Mouse (Mus musculus): ENCODE data around the gene Slit2.

Slit2 gene

DNA sequence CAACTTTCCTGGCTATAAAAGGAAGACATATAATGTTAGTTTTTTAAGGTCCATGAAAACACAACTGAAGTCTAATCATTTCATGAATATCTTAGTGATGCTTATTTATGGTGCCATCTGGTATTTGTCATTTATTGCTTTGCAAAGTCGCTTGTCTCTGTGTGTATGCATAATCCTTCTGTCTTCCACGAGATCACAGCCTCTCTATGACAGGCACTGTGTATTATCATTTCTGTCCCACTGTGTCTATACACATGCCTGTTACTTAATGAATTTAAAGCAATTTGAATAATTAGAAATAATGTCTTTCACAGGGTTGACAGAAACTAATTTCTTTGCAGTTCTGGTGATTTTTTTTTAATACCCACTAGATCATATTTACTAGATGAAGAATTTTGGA lies 242.6 kb downstream of the Slit2 start:
- DNase-seq (ENCODE audit: low read depth, low spot score), result no peak

- DNase-seq (ENCODE audit: low read depth, low spot score), result no peak
Observed at GRCm38 (mm10) chr5:48230430-48231080, 247.6 kb downstream of the Slit2 start.

GRCm38 (mm10) chr5:48234728-48235127 lies 251.8 kb downstream of the Slit2 start:
- no peak for DNase-seq (ENCODE audit: low read depth, low spot score)

DNA sequence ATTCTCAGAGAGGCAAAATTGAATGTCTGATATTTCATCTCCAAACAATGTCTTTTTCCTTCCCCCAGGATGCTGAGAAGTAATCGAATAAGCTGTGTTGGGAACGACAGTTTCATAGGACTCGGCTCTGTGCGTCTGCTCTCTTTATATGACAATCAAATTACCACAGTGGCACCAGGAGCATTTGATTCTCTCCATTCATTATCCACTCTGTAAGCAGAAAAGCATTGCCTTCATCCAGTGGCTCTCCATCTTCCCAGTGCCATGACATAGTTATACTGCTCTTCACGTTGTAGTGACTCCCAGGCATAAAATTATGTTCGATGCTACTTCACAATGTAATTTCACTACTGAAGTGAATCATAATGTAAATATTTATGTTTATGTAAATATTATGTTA lies 252.3 kb downstream of the Slit2 start:
- DNase-seq (ENCODE audit: low read depth, low spot score), result no peak

DNA sequence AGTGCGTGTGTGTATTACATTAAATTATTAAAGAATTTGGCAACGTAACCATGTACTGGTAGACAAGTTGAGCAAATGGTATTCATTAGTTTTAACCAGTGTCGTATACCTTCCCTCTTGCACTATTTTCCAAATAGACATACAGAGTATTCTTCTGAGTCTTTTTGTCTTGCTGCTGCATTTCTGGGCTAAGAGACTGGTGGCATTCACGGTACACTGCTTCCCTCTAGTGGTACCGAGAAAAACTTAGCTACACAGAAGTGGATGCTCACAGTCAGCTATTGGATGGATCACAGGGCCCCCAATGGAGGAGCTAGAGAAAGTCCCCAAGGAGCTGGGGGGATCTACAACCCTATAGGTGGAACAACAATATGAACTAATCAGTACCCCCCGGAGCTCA lies 257.8 kb downstream of the Slit2 start:
- DNase-seq (ENCODE audit: low read depth, low spot score), result peak; percentile 36

DNA sequence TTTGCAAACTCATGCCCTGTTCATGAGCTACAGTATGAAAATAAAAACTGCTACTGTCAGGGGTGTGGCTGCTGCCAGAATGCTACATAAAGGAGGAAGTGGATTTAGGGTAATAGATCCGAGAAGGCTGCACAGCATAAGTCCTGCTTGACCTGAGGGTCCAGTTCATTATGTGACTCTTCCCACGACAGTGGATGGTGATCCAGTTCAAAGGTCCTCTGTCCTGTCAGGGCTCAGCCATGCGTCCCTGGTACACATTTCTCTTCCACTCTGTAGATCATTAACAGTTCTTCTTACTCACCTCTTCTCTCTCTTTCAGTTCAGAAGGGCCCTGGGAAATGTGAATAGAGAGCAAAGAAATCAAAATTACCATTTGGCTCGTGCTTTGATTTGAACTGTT lies 265.4 kb downstream of the Slit2 start:
- DNase-seq (ENCODE audit: low read depth, low spot score), result no peak

GRCm38 (mm10) chr5:48277561-48277960 lies 294.6 kb downstream of the Slit2 start:
- no peak for DNase-seq (ENCODE audit: low read depth, low spot score)

GRCm38 (mm10) chr5:48301186-48301585 lies 318.2 kb downstream of the Slit2 start:
- DNase-seq (ENCODE audit: low read depth, low spot score), result no peak

DNA sequence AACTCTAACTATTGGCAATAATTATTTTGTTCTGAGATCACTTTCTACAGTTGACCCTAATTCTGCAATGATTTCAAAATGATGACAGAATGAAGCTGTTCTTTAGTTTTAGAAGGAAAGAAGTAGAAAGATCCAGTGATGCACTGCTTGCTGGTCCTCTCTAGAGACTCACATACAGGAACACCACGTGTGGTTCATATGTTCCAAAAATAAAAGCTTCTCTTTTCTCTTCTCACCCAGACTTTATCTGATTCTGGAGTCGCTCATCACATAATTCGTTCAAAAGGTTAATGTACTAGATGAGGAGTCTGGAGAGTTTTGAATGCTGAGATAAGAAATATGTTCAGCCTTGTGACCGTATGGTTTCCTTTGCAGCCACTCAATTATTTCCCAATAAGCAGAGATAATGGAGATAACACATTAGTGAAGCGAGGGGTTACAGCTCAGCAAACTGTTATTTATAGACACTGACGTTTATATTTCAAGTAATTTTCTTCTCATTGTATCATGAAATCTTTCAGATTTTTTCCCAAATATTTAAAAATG lies 332.2 kb downstream of the Slit2 start:
- no peak for DNase-seq (ENCODE audit: low read depth, low spot score)

DNA sequence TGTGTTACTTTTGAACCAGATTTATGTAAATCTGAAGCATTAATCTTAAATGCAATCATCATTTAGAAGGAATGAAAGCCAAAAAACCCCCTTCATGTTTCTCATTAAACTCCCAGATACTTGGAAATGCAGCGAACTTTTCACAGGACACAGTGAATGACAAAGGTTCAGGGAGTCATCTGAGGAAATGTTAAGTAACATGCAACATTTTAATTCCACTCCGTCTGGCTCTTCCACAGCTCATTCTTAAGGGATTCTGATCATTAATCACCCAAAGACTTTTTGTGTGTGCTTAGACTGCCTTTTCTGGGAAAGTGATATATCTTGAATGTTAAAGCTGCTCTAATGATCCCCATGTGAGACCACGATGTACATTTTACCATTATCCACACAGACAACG lies 337.7 kb downstream of the Slit2 start:
- no peak for DNase-seq (ENCODE audit: low read depth, low spot score)

GRCm38 (mm10) chr5:48326221-48326620 lies 343.3 kb downstream of the Slit2 start:
- no peak for DNase-seq (ENCODE audit: low read depth, low spot score)

DNA sequence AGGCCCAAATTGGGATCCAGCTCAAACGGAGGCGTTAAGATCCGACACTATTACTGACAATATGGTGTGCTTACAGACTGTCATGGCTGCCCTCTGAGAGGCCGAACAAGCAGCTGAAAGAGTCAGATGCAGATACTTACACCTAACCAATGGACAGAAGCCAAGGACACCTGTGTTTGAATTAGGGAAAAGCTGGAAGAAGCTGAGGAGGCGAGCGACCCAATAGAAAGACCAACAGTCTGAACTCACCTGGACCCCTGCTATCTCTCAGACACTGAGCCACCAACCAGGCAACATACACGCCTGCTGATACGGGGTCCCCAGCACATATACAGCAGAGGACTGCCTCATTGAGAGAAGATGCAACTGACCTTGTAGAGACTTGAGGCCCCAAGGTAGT lies 344.7 kb downstream of the Slit2 start, which contains the start of gene 5730480H06Rik:
Gene 5730480H06Rik, plus strand, starts transcription at position 301 of the 400 bp plus-strand sequence.
- no peak for DNase-seq (ENCODE audit: low read depth, low spot score)

DNA sequence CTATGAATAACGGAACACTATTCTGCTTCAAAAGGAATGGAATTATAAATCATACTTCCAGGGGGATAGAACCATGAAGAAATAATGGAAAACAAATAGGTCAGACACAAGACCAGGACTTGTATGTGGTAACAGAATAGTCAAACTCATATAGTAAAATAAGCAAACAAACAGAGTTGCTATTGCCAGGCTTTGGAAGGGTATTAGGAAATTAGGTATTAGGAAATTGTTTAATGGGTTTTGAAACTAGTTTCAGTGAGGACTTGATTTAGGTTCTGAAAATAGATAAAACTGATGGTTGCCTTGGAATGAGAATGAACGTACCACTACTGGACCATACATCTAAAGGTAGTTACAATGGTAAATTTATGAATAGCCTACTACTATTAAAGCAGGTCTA lies 346.8 kb downstream of the Slit2 start:
- no peak for DNase-seq (ENCODE audit: low read depth, low spot score)

- no peak for DNase-seq (ENCODE audit: low read depth, low spot score)
Observed at GRCm38 (mm10) chr5:48330817-48331216, 347.9 kb downstream of the Slit2 start.

DNA sequence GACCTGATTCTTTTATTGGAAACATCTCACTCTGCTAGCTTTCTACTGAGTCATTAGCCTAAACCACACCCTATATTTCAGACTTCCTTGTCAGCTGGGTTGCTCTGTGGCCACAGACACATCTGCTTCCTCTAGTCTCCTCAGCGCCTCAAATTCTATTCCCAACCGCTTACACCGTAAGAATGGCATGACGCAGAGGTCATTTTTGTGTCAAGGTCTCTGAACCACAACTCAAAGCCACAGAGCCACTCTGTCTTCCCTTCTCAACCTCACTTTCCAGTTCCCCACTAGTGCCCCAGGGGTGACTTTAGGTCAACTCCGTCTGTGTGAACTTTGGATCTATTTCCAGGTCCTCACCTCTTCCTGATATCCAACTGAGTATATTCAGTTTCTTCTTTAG lies 348.5 kb downstream of the Slit2 start:
- no peak for DNase-seq (ENCODE audit: low read depth, low spot score)

DNA sequence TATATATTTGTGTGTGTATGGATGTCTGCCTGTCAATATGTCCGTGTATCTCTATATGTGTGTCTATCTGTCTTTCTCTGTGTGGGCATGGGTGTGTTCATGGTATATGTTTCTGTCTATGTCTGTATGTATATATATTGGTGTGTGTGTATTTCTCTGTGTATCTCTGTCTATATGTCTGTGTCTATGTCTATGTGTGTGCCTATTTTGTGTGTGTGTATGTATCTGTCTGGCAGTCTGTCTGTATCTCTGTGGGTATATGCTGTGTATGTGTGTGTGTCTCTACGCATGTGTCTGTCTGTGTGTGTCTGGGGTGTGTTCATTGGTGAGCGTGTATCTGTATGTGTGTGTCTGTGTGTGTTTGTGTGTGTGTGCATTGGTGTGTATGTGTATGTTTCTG lies 350.5 kb downstream of the Slit2 start:
- no peak for DNase-seq (ENCODE audit: low read depth, low spot score)

DNA sequence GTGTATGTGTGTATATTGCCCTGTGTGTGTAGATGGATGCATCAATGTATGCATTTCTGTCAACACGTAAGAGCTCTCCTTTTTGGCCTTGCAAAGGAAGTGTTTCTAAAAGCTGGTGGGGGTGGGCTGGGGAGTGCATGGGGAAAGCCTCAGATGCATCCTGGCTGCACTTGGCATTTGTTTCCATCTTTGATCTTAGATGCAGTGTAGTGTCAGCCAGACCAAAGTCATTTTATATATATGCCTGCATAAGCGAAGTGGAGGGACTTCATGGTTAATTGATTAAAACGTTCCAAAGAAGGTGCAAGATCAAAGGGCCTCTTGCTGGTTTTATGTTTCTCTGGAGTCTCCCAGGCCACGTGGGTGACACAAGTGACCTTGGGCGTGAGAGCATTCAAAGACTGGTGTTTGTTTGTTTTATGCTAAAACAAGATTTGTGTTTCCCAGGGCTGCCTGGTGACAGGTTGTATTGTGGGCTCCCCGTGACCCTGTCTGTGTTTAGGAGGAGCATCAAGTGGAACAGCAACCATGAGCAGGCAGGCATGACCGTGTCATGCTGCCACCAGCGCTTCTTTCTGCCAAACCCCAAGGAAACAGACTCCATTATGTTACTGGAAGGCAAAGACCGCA lies 351.1 kb downstream of the Slit2 start:
- no peak for DNase-seq (ENCODE audit: low read depth, low spot score)

DNA sequence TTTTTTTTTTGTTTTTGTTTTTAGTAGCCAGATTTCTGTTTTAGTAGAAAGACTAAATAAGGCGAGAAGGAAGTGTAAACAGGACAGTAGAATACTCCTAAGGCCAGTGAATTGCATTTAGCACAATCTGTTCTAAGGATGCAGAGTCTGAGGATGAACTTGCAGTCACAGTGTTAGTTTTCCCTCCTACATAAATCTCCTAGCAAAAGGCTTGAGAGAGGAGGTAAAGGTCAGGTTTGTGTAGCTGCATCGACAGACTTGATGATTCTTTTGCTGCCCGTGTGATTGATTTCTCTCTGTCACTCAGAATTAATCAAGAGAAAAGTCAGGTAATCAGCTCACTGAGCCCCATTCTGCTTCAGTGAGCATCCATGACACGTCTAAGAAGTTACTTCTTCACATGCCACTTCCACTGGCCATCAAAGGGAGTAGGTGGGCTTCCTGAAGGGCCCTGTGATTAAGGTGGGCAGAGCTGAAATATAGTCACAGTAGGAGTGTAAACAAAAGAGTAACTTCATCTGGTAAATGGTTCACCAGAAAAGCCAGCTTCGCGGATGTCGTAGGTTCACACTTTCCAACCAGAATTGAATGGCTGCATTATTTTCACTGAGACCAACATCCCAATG lies 358.0 kb downstream of the Slit2 start:
- DNase-seq (ENCODE audit: low read depth, low spot score), result no peak

DNA sequence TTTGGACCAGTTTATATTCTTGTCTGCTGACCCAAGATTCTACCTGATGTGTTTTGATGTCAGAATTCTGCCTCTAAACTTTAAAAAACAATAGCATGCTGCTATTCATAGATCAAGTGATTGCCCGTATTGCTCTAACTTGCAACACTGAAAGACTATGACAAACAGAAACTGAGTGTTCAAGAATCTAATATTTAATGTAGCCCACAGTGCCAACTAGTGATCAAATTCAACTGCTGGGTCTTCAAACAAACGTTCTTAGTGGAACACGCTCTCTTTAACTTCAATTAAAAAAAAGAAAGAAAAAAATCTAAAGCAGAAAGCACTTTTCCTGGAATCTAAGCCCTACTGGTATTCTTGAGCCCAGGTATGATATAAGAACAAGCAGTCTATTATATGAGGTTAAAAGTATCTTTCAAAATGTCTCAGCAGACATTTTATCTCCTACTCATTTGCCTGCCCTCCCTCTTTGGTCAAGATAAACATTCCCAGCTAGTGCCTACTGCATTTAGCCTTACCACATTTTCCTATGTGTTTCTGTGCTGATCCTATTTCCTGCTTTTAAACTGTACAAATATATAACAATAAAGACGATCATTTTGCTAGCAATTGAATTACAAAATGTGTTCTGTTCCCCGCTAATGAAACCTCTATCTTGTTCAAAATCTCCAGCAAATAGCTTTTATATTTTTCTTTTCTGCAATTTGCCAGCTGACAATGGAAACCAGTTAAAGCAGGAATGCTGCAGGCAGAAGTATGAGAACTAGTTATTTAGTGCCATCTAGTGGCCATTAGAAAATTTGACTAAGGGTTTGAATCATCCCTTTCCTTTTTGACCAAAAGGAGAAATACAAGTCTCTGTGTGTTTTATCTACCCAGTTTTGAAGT lies 362.4 kb downstream of the Slit2 start:
- DNase-seq (ENCODE audit: low read depth, low spot score), result peak; percentile 28

DNA sequence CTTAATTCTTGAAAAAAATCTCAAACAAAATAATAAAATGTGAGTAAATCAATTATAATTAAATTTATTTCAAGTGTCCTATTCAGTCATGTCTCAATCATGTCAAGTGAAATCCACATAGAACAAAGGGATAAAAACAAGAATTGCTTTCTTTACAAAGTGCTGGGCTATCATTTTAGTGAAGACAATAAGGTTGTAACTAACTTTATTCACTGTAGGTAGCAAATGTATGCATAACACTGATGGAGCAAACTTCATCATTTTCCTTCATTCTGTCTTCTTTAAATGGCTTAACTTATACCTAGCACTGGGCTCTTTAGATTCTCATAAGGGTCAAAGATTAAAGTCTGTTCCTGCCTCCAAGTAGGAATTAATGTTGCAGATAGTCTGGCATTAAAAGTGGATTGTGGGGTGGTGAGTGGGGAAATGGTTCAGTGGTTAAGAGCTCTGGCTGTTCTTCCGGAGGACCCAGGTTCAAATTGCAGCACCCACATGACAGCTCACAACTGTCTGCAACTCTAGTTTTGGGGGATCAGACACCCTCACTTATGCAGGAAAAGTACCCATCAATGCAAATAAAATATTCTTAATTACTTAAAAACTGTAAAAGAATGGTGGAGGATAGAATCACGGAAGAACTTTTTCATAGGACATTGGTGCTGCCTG lies 363.2 kb downstream of the Slit2 start:
- DNase-seq (ENCODE audit: low read depth, low spot score), result no peak

DNA sequence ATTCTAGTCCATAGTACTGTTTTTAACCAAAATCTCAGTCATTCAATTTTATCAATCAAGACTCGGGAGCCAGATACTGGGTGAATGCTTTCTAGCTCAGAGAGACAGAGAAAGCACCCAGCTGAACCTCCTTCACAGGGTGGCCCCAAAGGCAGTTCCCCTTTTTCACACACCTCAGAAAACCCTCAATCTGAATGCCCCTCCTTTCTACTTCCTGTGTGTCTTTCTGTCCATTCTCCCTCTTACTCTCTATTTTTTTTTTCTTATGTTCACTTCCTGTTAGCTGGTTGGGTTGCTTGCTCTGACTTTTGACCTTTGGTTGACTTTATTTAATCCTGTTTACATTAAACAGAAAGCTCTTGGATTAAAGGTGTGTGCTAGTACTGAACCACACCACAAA lies 366.4 kb downstream of the Slit2 start:
- DNase-seq (ENCODE audit: low read depth, low spot score), result no peak
